Mouse (Mus musculus) C2C12 (cell line): ENCODE data around the gene Dglucy.

Experiments
- CEBPB ChIP-seq: IDR thresholded peaks from one replicate; pipeline ENCODE4 v1.6.1; 2011; ENCODE audit warnings: low read depth, mild to moderate bottlenecking, control low read depth, moderate library complexity
- CTCF ChIP-seq: IDR thresholded peaks from one replicate; pipeline ENCODE4 v1.5.1; 2011; ENCODE audit not compliant: control insufficient read depth, insufficient read depth, insufficient read length
- MAX ChIP-seq: IDR thresholded peaks from one replicate; pipeline ENCODE4 v1.6.1; 2011; ENCODE audit warnings: mild to moderate bottlenecking, control low read depth
- MYOD1 ChIP-seq: IDR thresholded peaks from one replicate; pipeline ENCODE4 v1.6.1; 2011; ENCODE audit warnings: low read depth; ENCODE audit not compliant: control insufficient read depth, insufficient read length
- MYOG ChIP-seq: IDR thresholded peaks from one replicate; pipeline ENCODE4 v1.6.1; 2011; ENCODE audit not compliant: control insufficient read depth, insufficient read length; ENCODE audit errors: extremely low read depth
- USF1 ChIP-seq: IDR thresholded peaks from one replicate; pipeline ENCODE4 v1.6.1; 2011; ENCODE audit warnings: low read depth, mild to moderate bottlenecking, control low read depth, moderate library complexity

DNA sequence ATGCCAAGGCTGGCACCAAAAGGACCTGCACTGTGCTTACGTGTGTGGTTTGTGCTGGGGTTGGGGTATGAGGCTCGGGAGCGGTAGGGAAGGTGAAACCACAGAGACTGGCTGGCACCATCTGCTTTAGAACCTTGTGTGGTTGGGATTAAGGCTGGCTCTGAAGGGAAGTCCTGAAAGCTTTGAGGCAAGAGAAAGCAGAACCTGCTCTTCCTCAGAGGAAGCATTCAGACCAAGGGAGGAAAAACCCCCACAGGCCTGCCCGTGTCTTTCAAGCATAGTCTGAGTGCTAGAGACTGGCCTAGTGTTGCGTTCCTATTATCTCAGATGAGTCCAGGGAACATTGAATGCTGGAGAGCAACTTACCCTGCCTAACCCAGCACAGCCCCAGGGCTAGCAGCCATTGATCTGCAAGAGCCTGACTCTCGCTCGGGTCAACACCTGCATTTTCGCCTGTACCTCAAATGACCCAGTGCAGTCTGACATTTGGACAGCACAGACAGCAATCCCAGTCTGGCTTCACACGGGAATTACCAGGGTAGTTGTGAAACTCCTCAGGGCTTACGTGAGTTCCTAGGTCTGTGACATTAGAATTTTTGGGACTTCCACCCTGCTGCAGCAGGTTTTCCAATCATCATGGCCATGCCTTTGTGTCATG is 452 bp upstream of the Dglucy start:
- TF ChIP-seq CTCF (no peak), MAX (no peak), CEBPB (no peak), USF1 (no peak), MYOD1 (no peak), MYOG (no peak)
